Mouse (Mus musculus) neural tube, embryonic 13.5 days (tissue): ENCODE results near the gene Zfp966. TPM values are rescaled to one million over a fixed set of nuclear protein-coding genes. Genes with fewer than 3 reads are reported as not detected.
"Not testable (repeated sequence)": the region's sequence is repeated elsewhere in the genome, so short reads cannot be mapped to it uniquely, and the experiment has no call there.

Experiments
- ATAC-seq: fragments of 200-750 bp; cut with Nextera tagmentation; 2 replicates; pipeline ENCODE4 v1.8.0; 2017; ENCODE audit warnings: low read depth, mild to moderate bottlenecking, moderate TSS enrichment, moderate library complexity
- H3K27ac ChIP-seq: fragments of 300-500 bp; sonication (generic); replicated peaks from 2 replicates; pipeline ENCODE4 v1.5.1; 2015; ENCODE audit warnings: moderate library complexity, mild to moderate bottlenecking, inconsistent platforms
- H3K27me3 ChIP-seq: fragments of 300-500 bp; sonication (generic); 2 replicates; pipeline ENCODE4 v1.6.1; 2015; ENCODE audit warnings: mild to moderate bottlenecking, inconsistent platforms
- H3K36me3 ChIP-seq: fragments of 300-500 bp; sonication (generic); 2 replicates; pipeline ENCODE4 v1.6.1; 2015; ENCODE audit warnings: mild to moderate bottlenecking, inconsistent platforms
- H3K4me1 ChIP-seq: fragments of 300-500 bp; sonication (generic); replicated peaks from 2 replicates; pipeline ENCODE4 v1.6.1; 2015; ENCODE audit warnings: inconsistent platforms
- H3K4me2 ChIP-seq: fragments of 300-500 bp; sonication (generic); 2 replicates; pipeline ENCODE4 v1.6.1; 2015; ENCODE audit warnings: inconsistent platforms, mild to moderate bottlenecking, moderate library complexity
- H3K4me3 ChIP-seq: fragments of 300-500 bp; sonication (generic); 2 replicates; pipeline ENCODE4 v1.5.1; 2015; ENCODE audit warnings: mild to moderate bottlenecking, inconsistent platforms
- H3K9ac ChIP-seq: fragments of 300-500 bp; sonication (generic); 2 replicates; pipeline ENCODE4 v1.6.1; 2015; ENCODE audit warnings: moderate library complexity, mild to moderate bottlenecking, inconsistent platforms
- H3K9me3 ChIP-seq: fragments of 300-500 bp; sonication (generic); 2 replicates; pipeline ENCODE4 v1.6.1; 2016; ENCODE audit warnings: inconsistent platforms
- WGBS: fragments of 180-500 bp; shearing (Covaris S2); methylation state at CpG from one replicate; pipeline ENCODE4 v1.1.7; 2015; 5-methylcytosine and 5-hydroxymethylcytosine counted together
- polyA plus RNA-seq: library from polyadenylated mRNA; unstranded; fragments of >200 nt; fragmentation: Nextera tagmentation; extraction: Ambion mirVana; gene quantifications from 2 replicates; pipeline ENCODE4 v1.2.1, GENCODE M21; 2015

The Zfp966 gene
- polyA plus RNA-seq, result 1.4 and 2.4 TPM in 2 replicates

GRCm38 (mm10) chr2:175931000-175931399 lies at the start of gene Zfp966:
Gene Zfp966 (minus strand): TSS chr2:175931100.
- WGBS, result no CpG with 5 or more reads among the region's 6 CpGs
- not testable (repeated sequence) for H3K4me1 ChIP-seq

GRCm38 (mm10) chr2:175965031-175965430 lies 34.1 kb upstream of the Zfp966 start, which contains the start of gene Gm2026:
Gene Gm2026 (plus strand): TSS chr2:175965331.
- H3K4me2 ChIP-seq, H3K36me3 ChIP-seq, H3K4me1 ChIP-seq, H3K9me3 ChIP-seq, H3K27ac ChIP-seq, H3K27me3 ChIP-seq, ATAC-seq, H3K4me3 ChIP-seq, H3K9ac ChIP-seq: not testable (repeated sequence)
- WGBS, result no CpG with 5 or more reads among the region's 4 CpGs

More at GRCm38 (mm10) chr2:175931000-175931399, at the start of gene Zfp966:
- H3K36me3 ChIP-seq, H3K27me3 ChIP-seq, H3K4me2 ChIP-seq, H3K27ac ChIP-seq, H3K4me3 ChIP-seq, H3K9me3 ChIP-seq, H3K9ac ChIP-seq, ATAC-seq: not testable (repeated sequence)

GRCm38 (mm10) chr2:175869024-175869423 lies 61.9 kb downstream of the Zfp966 start, which contains the start of gene Gm6710:
Gene Gm6710 (plus strand): TSS chr2:175869219.
- ATAC-seq, H3K4me2 ChIP-seq: not testable (repeated sequence)

More at GRCm38 (mm10) chr2:175869024-175869423, 61.9 kb downstream of the Zfp966 start, which contains the start of gene Gm6710:
- not testable (repeated sequence) for H3K4me1 ChIP-seq, H3K4me3 ChIP-seq, H3K36me3 ChIP-seq, H3K27ac ChIP-seq, H3K9me3 ChIP-seq, H3K9ac ChIP-seq, H3K27me3 ChIP-seq
- WGBS, result no CpG with 5 or more reads among the region's 7 CpGs

Other genes with a start within 250 kb of the Zfp966 start
- 4.2 and 12.1 TPM in 2 replicates for gene Zfp969, start 227.5 kb downstream of the Zfp966 start, polyA plus RNA-seq
- gene Gm2007, start 189.6 kb downstream of the Zfp966 start, polyA plus RNA-seq, result not detected in 2 replicates
- 2.1 and 2.8 TPM in 2 replicates for gene Gm14288, start 130.0 kb downstream of the Zfp966 start, polyA plus RNA-seq
- gene Gm6710, start 61.9 kb downstream of the Zfp966 start, polyA plus RNA-seq, result 30.4 and 31.5 TPM in 2 replicates
- gene Gm2026, start 34.2 kb upstream of the Zfp966 start, polyA plus RNA-seq, result 18.2 and 29.9 TPM in 2 replicates
- gene Gm2004, start 218.7 kb upstream of the Zfp966 start, polyA plus RNA-seq, result 0.43 and 0.45 TPM in 2 replicates